Mouse (Mus musculus): ENCODE measurements at regions not wholly inside any gene's neighbourhood (a gene's known extent, or its start where the extent isn't known, plus 50 kb on each side); places are given as distances from the start of the nearest gene placed in this dataset.

DNA sequence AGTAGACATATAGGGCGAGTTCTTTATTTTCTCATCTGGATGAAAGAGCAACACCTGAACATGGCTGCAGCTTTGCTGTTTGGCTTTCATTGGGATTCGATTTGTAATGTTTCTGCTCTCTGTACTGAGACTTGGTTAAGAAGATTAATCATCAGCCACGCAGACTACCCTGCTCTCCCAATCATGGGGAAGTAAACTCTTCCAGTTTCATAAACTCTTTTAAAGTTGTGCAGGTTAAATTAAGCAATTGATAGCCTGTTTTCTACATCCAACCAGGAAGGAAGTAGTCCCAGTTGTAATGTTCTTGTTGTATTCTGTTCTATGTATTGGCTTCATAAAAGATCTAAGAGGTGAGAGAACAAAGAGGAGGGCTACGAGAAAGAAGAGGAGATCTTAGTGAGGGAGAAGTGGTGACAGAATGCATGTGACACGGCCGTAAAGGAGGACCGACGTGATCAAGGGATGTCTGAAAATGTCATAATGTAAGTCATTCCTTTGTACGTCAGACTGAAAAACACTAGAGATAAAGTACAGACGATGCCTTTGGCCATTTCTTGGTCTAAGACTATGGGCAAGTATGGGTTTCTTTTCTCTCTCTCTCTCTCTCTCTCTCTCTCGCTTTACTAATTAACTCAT lies 91.3 kb downstream of the Atxn7l3b start:
- H3K9me3 ChIP-seq (ENCODE audit: control insufficient read depth, insufficient read depth, low read depth, low read length): no peaks in the 10 kb centered on the region
- no peak for DNase-seq (ENCODE audit: low read depth, low spot score)
- no peaks in the 10 kb centered on the region for H3K4me1 ChIP-seq (ENCODE audit: control insufficient read depth in 2 of 2, insufficient read depth in 2 of 2, low read length in 2 of 2, poor library complexity in 1 of 2)
- H3K4me3 ChIP-seq (ENCODE audit: insufficient read depth in 1 of 2, low read depth in 1 of 2, low read length in 2 of 2, poor library complexity in 1 of 2, severe bottlenecking in 1 of 2): no peak overlapping the region
- no peak overlapping the region for H3K9ac ChIP-seq (ENCODE audit: insufficient read depth, low read depth, low read length, poor library complexity, severe bottlenecking)
- TF ChIP-seq MAFK (IDR thresholded peaks at IDR 0.05; ENCODE audit: insufficient read depth, low read depth, low read length) (no peak), ZNF384 (IDR thresholded peaks at IDR 0.05; ENCODE audit: low read depth, low read length) (no peak), CHD2 (IDR thresholded peaks at IDR 0.05; ENCODE audit: low read depth, low read length) (no peak), ZC3H11A (IDR thresholded peaks at IDR 0.05; ENCODE audit: borderline replicate concordance, low read depth, low read length) (no peak), HCFC1 (IDR thresholded peaks at IDR 0.05; ENCODE audit: borderline replicate concordance, insufficient read depth, low read length) (no peak)
- no peaks in the 10 kb centered on the region for H3K36me3 ChIP-seq (ENCODE audit: control insufficient read depth, insufficient read depth, low read length, poor library complexity, severe bottlenecking)
- H3K27ac ChIP-seq (ENCODE audit: insufficient read depth, low read depth, low read length, poor library complexity, severe bottlenecking): no peak overlapping the region
- in situ Hi-C loops (cut with MboI; ENCODE audit: low sequenced_read_pairs in 2 of 2, unreplicated experiment in 2 of 2): no loop called here

DNA sequence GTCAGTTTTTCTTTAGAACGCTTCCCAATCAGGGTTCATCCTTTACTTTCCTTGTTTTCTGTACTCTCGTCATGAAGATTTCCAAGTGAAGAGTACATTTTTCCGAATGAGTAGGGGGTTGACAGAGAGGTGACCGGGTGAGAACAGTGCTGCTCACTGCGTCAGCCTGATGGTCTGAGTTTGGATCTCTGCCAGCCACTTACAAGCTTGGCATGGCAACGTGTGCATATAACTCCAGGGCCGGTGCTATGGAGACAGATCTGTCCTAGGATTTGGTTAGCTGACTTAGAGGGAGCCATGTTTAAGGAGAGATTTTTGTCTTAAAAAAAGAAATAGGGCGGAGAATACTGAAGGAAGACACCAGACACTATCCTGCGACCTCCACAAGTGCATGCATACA lies 92.8 kb downstream of the Atxn7l3b start:
- Histone ChIP-seq H3K4me3 (ENCODE audit: insufficient read depth in 1 of 2, low read depth in 1 of 2, low read length in 2 of 2, poor library complexity in 1 of 2, severe bottlenecking in 1 of 2) (no peak overlapping the region), H3K36me3 (ENCODE audit: control insufficient read depth, insufficient read depth, low read length, poor library complexity, severe bottlenecking) (no peaks in the 10 kb centered on the region), H3K27ac (ENCODE audit: insufficient read depth, low read depth, low read length, poor library complexity, severe bottlenecking) (no peak overlapping the region), H3K9me3 (ENCODE audit: control insufficient read depth, insufficient read depth, low read depth, low read length) (no peaks in the 10 kb centered on the region), H3K4me1 (ENCODE audit: control insufficient read depth in 2 of 2, insufficient read depth in 2 of 2, low read length in 2 of 2, poor library complexity in 1 of 2) (no peaks in the 10 kb centered on the region), H3K9ac (ENCODE audit: insufficient read depth, low read depth, low read length, poor library complexity, severe bottlenecking) (no peak overlapping the region)
- DNase-seq (ENCODE audit: low read depth, low spot score): no peak
- in situ Hi-C loops (cut with MboI; ENCODE audit: low sequenced_read_pairs in 2 of 2, unreplicated experiment in 2 of 2): no loop called here
- TF ChIP-seq MAFK (IDR thresholded peaks at IDR 0.05; ENCODE audit: insufficient read depth, low read depth, low read length) (no peak), CHD2 (IDR thresholded peaks at IDR 0.05; ENCODE audit: low read depth, low read length) (no peak), ZC3H11A (IDR thresholded peaks at IDR 0.05; ENCODE audit: borderline replicate concordance, low read depth, low read length) (no peak), HCFC1 (IDR thresholded peaks at IDR 0.05; ENCODE audit: borderline replicate concordance, insufficient read depth, low read length) (no peak), ZNF384 (IDR thresholded peaks at IDR 0.05; ENCODE audit: low read depth, low read length) (no peak)

DNA sequence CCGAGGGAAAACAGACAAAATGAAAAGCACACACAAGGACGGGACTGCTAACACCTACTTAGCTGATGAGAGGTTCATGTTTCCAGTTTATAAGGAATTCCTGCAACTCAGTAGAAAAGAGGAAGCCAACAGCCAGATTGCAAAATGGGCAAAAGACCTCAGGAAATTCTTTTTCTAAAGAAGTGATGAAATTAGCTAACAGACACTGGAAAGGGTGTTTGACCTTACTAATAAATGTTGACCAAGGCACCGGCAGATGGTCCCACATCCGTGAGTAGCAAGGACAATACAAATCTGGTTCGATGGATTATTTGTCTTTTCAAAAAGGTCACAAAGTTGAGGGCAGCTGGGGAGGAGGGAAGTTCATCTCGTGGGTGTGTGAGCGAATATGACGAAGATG lies 93.3 kb downstream of the Atxn7l3b start:
- no peak overlapping the region for H3K9ac ChIP-seq (ENCODE audit: insufficient read depth, low read depth, low read length, poor library complexity, severe bottlenecking)
- in situ Hi-C loops (cut with MboI; ENCODE audit: low sequenced_read_pairs in 2 of 2, unreplicated experiment in 2 of 2): no loop called here
- no peak for DNase-seq (ENCODE audit: low read depth, low spot score)
- no peaks in the 10 kb centered on the region for H3K4me1 ChIP-seq (ENCODE audit: control insufficient read depth in 2 of 2, insufficient read depth in 2 of 2, low read length in 2 of 2, poor library complexity in 1 of 2)
- no peak overlapping the region for H3K4me3 ChIP-seq (ENCODE audit: insufficient read depth in 1 of 2, low read depth in 1 of 2, low read length in 2 of 2, poor library complexity in 1 of 2, severe bottlenecking in 1 of 2)
- no peaks in the 10 kb centered on the region for H3K9me3 ChIP-seq (ENCODE audit: control insufficient read depth, insufficient read depth, low read depth, low read length)
- TF ChIP-seq ZC3H11A (IDR thresholded peaks at IDR 0.05; ENCODE audit: borderline replicate concordance, low read depth, low read length) (no peak), MAFK (IDR thresholded peaks at IDR 0.05; ENCODE audit: insufficient read depth, low read depth, low read length) (no peak), HCFC1 (IDR thresholded peaks at IDR 0.05; ENCODE audit: borderline replicate concordance, insufficient read depth, low read length) (no peak), CHD2 (IDR thresholded peaks at IDR 0.05; ENCODE audit: low read depth, low read length) (no peak), ZNF384 (IDR thresholded peaks at IDR 0.05; ENCODE audit: low read depth, low read length) (no peak)
- H3K36me3 ChIP-seq (ENCODE audit: control insufficient read depth, insufficient read depth, low read length, poor library complexity, severe bottlenecking): no peaks in the 10 kb centered on the region
- H3K27ac ChIP-seq (ENCODE audit: insufficient read depth, low read depth, low read length, poor library complexity, severe bottlenecking): no peak overlapping the region

DNA sequence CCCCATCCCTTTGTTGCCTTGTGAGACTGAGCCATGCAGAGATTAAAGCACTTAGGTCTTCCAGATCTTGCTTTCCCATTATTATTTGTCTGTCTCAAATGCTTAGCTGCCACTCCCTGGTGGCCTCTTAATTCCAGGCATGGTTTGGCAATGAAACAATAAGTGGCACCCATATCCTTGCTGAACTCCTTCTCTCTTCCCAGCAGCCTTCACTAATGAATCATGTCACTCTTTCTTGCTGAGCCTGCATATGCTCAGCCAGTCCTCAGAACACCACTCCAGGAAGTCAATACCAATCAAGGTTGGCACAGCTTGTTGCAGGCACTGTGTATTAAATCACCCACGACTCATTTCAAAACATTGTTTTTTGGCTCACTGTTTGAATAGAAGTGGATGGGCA lies 118.6 kb downstream of the Atxn7l3b start:
- no peak overlapping the region for H3K4me3 ChIP-seq (ENCODE audit: insufficient read depth in 1 of 2, low read depth in 1 of 2, low read length in 2 of 2, poor library complexity in 1 of 2, severe bottlenecking in 1 of 2)
- in situ Hi-C loops (cut with MboI; ENCODE audit: low sequenced_read_pairs in 2 of 2, unreplicated experiment in 2 of 2): no loop called here
- no peak for TF ChIP-seq HCFC1 (IDR thresholded peaks at IDR 0.05; ENCODE audit: borderline replicate concordance, insufficient read depth, low read length)
- no peak for TF ChIP-seq ZNF384 (IDR thresholded peaks at IDR 0.05; ENCODE audit: low read depth, low read length)
- no peak for TF ChIP-seq ZC3H11A (IDR thresholded peaks at IDR 0.05; ENCODE audit: borderline replicate concordance, low read depth, low read length)
- TF ChIP-seq CHD2 (IDR thresholded peaks at IDR 0.05; ENCODE audit: low read depth, low read length): no peak
- 0 out of 2 replicates have a peak, but pooled peaks have one; percentile 11 for TF ChIP-seq MAFK (IDR thresholded peaks at IDR 0.05; ENCODE audit: insufficient read depth, low read depth, low read length)
- H3K9me3 ChIP-seq (ENCODE audit: control insufficient read depth, insufficient read depth, low read depth, low read length): no peaks in the 10 kb centered on the region
- H3K27ac ChIP-seq (ENCODE audit: insufficient read depth, low read depth, low read length, poor library complexity, severe bottlenecking): no peak overlapping the region
- H3K4me1 ChIP-seq (ENCODE audit: control insufficient read depth in 2 of 2, insufficient read depth in 2 of 2, low read length in 2 of 2, poor library complexity in 1 of 2): no peaks in the 10 kb centered on the region
- no peak overlapping the region for H3K9ac ChIP-seq (ENCODE audit: insufficient read depth, low read depth, low read length, poor library complexity, severe bottlenecking)
- no peaks in the 10 kb centered on the region for H3K36me3 ChIP-seq (ENCODE audit: control insufficient read depth, insufficient read depth, low read length, poor library complexity, severe bottlenecking)
- no peak for DNase-seq (ENCODE audit: low read depth, low spot score)

Measured in ES-E14 (cell line).